Mouse (Mus musculus): ENCODE measurements around the gene Crhr2. TPM values are rescaled to one million over a fixed set of nuclear protein-coding genes. Genes with fewer than 3 reads are reported as not detected.

The Crhr2 gene
- total RNA-seq, 2 experiments from 2014 or later: not detected

DNA sequence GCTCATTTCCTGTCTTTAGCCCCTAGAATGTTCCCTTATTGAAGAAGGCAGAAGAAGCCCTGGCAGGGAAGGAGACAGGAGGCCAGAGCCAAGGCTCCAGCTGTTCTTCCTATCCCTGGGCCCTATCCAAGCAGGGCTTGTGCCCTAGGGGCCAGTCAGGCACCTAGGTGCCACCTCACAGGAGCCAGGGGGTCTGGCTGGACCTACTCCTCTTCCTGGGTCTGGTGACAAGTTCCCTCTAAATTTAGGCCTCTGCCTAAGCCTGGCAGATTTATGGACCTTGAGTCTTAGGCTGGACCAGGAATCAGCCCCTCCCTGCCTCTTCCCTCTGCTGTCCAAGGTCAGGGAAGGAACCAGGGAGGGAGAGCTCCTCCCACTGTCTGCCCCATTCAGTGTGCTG lies 4.4 kb downstream of the Crhr2 start:
- ATAC-seq (replicated peaks; ENCODE audit: low FRiP score, poor library complexity, severe bottlenecking): no peak

DNA sequence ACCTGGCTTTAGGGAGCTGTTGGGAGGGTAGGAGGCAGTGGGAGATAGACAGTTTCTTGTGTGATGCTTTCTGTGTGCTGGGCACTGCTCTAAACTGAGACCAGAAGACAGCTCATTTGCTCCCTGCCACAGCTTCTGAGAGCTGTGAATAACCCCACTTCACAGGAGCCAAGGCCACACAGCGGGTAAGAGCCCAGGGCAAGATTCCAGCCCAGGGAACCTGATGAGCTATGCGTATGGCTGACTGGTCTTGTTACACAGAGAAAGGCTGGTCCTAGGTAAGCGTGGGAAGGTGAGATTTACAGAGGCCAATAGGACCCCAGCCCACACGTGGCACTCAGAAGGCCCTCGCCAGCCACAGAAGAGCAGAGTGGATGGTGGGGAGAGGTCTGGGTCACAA lies 6.2 kb downstream of the Crhr2 start:
- no peak for ATAC-seq (replicated peaks; ENCODE audit: low FRiP score, poor library complexity, severe bottlenecking)

DNA sequence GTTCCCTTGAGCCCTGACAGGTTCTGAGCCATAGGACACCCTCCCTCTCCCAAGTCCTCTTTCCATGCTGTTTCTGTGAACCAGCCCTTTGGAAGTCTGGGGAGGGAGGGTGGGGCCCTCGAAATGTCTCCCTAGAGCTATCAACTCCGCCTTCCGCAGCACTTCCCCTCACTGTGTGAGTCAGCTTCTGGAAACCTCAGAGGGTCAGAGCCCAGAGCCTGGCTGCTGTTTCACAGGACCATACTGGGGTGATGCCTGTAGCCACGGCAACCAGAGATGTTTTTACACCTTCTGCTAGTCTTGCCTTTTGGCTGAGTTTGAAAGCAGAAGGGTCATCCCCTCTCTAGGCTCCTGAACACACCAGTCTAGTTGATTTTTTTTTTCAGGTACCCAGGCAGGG lies 9.8 kb downstream of the Crhr2 start:
- ATAC-seq (replicated peaks; ENCODE audit: low FRiP score, poor library complexity, severe bottlenecking): no peak

DNA sequence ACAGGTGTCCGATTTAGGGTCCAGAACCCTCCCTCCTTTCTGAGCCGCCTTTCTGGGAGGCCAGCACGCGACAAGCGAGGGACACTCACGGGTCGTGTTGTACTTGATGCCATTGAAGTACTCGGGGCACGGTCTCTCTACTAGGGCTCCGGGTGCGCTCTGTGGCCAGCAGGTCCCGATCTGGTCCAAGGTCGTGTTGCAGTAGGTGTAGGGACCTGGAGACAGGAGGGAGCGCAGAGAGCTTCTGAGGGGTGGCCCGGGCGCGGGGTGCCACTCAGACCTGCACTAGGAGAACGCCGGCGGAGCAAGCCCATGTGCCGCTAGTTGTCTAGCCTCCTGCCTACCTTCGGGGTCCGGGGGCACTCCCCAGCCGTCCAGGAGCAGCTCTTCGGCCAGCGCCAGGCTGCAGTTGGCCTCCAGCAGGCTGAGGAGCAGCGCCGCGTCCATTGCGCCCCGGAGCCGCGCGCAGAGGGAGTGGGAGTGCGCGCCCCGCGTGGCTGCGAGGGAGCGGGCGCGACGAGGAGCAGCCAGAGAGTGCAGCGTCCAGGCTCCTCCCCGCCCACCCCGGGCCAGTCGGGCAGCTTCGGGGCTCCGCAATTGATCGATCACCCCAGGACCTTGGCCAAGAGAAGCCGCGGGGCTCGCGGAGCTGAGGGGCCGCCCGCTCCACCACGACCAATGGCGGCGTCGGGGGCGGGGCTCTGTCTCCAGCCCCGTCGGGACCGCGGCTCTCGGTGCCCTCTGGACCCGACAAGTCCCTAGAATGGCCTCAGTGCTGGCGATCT lies 15.3 kb downstream of the Crhr2 start:
- ATAC-seq (replicated peaks; ENCODE audit: low FRiP score, poor library complexity, severe bottlenecking): no peak

GRCm38 (mm10) chr6:55108358-55108757 lies 24.5 kb downstream of the Crhr2 start:
- ATAC-seq (replicated peaks; ENCODE audit: low FRiP score, poor library complexity, severe bottlenecking): no peak

DNA sequence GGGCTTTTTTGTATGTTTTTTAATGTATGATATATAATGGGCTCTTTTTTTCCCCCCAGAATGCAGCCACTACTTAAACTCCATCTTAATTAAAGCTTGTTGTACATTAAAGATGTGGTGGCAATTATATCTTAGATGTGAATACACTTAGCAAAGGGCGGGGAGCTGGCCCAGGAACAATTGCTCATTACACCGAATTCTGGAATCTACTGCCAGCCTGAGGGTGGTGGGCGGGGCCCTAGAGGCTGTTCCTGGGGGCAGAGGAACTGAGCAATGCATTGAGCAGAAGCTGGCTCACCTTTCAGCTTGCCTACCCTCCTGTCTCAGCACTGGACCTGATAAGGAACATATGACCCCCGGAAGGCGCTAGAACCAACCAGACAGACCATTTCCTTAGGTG lies 34.2 kb downstream of the Crhr2 start:
- ATAC-seq (replicated peaks; ENCODE audit: low FRiP score, poor library complexity, severe bottlenecking): no peak

DNA sequence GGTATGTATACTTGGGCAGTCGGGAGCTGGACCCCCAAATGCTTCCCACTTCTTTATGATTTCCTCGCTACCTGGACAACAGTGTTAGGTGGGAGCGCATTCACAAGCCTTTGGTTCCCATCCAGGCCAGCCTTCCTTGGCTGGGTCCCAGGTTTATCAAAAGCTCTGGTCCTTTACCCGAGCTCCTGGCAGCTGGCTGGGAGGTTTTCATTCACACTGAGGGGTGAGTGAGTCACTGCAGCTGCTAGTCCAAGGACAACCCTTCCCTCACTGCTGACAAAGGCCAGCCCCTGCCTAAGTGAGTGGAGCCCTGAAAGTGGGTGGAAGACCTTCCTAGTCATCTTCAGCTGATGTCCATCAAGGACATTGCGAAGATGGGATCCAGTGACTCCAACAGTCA lies 34.8 kb downstream of the Crhr2 start:
- ATAC-seq (replicated peaks; ENCODE audit: low FRiP score, poor library complexity, severe bottlenecking): no peak

DNA sequence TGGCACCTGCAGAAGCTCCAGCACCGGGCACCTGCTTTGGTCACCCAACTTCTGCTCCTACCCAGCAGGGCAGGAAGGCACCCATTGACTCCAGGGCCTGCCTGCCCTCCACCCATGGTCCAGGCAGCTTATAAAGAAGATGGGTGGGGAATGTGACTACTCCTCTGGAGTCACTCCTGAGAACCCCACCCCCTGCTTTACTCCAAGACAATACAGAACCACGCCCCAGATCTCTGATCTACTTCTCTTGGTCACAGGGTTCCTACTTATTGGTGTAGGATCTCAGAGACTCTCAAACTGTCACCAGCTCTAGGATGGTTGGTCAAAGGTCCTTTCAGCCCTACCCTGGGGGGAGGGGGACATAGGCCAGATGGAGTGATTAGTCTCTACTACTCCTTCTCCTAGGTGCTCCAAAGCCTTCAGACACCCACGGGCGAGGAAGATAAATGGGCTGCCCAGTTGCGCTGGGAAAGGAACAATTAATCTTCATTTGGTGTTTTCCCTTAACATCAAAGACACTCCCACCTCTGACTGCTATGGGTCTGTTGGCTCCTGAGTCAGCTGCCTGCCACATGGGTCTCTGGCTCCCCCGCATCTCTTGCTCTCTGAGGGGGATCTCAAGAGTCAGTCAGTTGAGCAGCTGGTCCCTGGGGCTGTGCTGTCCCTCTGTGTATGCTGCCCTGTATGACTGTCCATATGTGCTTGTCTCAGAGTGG lies 39.2 kb downstream of the Crhr2 start:
- no peak for ATAC-seq (replicated peaks; ENCODE audit: low FRiP score, poor library complexity, severe bottlenecking)

- ATAC-seq (replicated peaks; ENCODE audit: low FRiP score, poor library complexity, severe bottlenecking): no peak
These were observed 41.4 kb downstream of the Crhr2 start for GRCm38 (mm10) chr6:55091396-55091795.

DNA sequence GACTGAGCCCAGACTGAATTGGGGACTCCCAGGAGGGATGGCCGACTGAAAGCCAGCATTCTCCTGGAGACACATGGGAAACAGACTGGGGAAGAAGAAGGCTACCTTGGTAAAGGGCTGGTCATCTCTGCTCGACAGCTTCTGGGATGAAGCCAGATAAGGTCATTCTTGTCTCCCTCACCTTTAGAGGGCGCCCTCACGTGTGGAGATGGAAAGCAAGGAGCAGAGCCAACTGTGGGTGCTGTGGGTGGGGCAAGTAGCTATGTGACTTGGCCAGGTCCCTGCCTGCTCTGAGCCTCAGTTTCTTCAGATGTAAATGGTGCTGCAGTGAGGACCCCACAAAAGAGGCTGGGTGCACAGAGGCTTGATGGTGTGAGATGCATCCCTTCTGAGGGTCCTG lies 42.2 kb downstream of the Crhr2 start:
- no peak for ATAC-seq (replicated peaks; ENCODE audit: low FRiP score, poor library complexity, severe bottlenecking)

GRCm38 (mm10) chr6:55087355-55087754 lies 45.5 kb downstream of the Crhr2 start:
- no peak for ATAC-seq (replicated peaks; ENCODE audit: low FRiP score, poor library complexity, severe bottlenecking)

DNA sequence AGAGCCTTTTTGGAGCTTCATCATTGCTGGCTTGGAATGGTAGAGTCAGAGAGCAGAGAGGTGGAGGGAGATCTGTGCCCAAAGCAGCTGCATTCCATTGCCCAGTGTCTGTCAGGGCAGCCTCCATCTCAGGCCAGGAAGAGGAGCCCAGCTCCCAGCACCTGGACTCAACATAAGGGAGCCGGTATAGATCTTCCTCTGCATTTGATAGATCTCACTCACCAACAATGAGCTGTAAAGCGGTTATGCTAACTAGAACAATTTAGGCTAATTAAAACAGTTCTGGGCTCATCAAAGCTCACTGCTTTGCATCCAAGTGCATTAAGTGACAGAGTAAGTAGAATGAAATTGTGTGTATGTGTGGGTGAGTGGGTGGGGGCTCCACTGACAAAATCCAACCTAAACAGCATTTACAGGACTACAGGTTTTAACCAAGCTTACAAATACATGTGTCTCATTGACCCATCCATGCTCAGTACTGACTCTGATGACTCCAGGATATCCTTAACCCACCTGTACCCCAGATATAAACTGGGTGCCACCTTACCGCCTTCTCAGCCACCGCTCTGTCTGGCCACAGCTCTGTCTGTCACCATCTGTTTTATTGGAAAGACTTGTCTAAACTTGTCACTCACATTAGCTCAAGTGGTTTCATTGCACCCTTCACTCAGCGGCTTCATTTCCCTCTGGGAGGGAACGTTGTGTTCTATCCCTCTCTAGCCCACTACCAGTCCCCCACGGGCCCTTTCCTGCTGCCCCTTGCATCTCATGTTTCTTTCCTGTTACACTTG lies 50.4 kb downstream of the Crhr2 start:
- ATAC-seq (replicated peaks; ENCODE audit: low FRiP score, poor library complexity, severe bottlenecking): no peak

GRCm38 (mm10) chr6:55081379-55081778 lies 51.4 kb downstream of the Crhr2 start:
- ATAC-seq (replicated peaks; ENCODE audit: low FRiP score, poor library complexity, severe bottlenecking): no peak

GRCm38 (mm10) chr6:55076561-55077255 lies 56.1 kb downstream of the Crhr2 start:
- no peak for ATAC-seq (replicated peaks; ENCODE audit: low FRiP score, poor library complexity, severe bottlenecking)

GRCm38 (mm10) chr6:55065903-55066302 lies 66.9 kb downstream of the Crhr2 start:
- no peak for ATAC-seq (replicated peaks; ENCODE audit: low FRiP score, poor library complexity, severe bottlenecking)

GRCm38 (mm10) chr6:55064477-55064827 lies 68.4 kb downstream of the Crhr2 start:
- ATAC-seq (replicated peaks; ENCODE audit: low FRiP score, poor library complexity, severe bottlenecking): no peak

GRCm38 (mm10) chr6:55063793-55064476 lies 68.9 kb downstream of the Crhr2 start:
- ATAC-seq (replicated peaks; ENCODE audit: low FRiP score, poor library complexity, severe bottlenecking): no peak

DNA sequence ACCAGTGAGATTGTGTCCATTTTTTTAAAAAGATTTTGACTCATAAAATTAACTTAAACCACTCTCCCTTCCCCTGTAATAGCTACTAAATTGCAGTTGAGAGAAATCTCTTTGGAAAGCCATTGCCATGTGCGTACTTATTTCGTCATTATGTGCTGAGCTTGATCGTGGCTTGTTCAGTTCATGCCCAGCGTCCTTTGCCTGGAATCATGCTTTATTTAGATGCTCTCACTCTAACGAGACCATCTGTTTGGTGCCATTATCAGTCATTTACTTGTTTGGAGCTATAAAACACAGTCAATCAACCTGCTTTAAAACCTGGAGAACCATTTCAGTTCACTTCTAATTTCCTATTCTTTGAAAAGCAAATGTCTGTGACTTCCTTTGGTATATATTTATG lies 70.6 kb downstream of the Crhr2 start:
- no peak for ATAC-seq (replicated peaks; ENCODE audit: low FRiP score, poor library complexity, severe bottlenecking)

DNA sequence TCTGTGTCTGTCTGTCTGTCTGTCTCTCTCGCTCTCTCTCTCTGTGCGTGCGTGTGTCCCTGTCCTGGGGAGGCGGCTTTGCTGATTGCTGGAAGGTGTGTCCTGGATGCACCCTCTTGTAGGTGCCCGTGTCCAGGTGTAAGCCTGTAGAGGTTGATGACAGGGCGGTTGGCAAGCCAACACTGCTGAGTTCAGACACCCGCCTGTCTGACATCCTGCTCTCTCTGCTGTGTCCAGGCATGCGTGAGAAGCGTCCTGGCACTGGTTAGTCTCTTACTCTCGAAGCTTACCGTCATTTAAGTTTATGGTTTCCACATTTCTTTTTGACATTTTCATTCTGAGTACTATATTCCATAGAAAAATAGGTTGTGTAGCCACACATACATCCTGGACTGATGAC lies 71.5 kb downstream of the Crhr2 start:
- no peak for ATAC-seq (replicated peaks; ENCODE audit: low FRiP score, poor library complexity, severe bottlenecking)
